Mouse (Mus musculus) thymus, postnatal 0 days (tissue): ENCODE measurements around the gene Ddi1. TPM values are rescaled to one million over a fixed set of nuclear protein-coding genes. Genes with fewer than 3 reads are reported as not detected.
"Not testable (repeated sequence)": the region's sequence is repeated elsewhere in the genome, so short reads cannot be mapped to it uniquely, and the experiment has no call there.

ENCODE experiments used
- DNase-seq: peaks from one replicate; pipeline ENCODE4 v3.0.0-alpha.2; 2015; ENCODE audit warnings: low spot score
- polyA plus RNA-seq: library from polyadenylated mRNA; unstranded; fragments of >200 nt; fragmentation: Nextera tagmentation; extraction: Ambion mirVana; gene quantifications from 2 replicates; pipeline ENCODE4 v1.2.1, GENCODE M21; 2015

Ddi1 gene
- polyA plus RNA-seq, result 0.03 TPM in 1 of 2 replicates, not detected in the other

DNA sequence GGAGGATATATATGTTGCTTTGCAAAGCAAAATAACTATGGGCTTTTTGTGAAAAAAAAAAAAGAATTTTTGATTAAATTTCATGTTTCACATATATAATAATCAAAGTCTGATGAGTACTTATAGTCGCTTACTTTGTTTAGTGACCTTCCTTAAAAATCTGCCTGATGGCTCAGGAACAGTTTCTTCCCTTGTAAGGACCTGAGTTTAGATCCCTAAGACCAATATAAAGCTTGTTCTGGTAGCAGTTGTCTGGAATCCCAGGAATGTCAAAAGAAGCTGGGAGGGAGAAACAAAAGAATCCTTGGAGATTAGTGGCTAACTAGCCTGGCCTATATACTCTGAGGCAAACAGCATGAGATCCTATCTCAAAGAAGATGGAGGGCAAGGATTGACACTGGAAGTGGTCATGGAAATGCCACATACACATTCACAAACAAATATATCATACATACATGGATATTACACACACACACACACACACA, at the start of gene Ddi1:
Ddi1 (minus strand) TSS at position 51 of the 485 bp plus-strand sequence.
- no peak for DNase-seq

DNA sequence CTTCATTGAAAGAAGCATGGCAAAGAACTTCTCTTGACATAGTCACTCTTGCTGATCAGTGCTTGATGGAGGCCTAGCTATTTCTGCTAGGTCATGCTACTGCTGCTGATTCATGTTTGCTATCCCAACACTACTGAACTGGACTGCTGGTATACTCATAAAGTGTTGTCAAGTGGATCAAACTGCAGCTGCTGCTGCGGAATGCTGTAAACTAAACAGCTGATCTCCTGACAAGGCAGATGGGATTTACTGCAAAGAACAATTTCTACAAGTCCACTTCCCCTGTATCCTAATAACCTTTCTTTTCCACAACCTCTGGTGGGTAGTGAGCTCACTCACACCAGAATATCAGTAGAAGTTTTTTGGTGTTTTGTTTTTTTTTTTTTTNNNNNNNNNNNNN, 47.5 kb upstream of the Ddi1 start:
- DNase-seq, result no peak

DNA sequence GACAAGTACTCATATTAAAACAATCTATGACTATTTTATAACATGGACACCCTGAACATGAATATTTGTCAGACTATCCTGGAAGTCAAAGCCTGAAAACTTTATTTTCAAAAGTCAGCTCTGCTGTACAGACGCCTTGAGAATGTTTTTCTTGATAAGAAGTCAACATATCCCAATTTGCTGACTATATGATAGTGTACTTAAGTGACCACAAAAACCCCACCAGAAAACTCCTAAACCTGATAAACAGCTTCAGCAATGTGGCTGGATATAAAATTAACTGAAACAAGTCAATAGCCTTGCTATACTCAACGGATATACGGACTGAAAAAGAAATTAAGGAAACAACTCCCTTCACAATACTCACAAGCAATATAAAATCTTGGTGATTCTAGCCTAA, 36.2 kb upstream of the Ddi1 start:
- no peak for DNase-seq

DNA sequence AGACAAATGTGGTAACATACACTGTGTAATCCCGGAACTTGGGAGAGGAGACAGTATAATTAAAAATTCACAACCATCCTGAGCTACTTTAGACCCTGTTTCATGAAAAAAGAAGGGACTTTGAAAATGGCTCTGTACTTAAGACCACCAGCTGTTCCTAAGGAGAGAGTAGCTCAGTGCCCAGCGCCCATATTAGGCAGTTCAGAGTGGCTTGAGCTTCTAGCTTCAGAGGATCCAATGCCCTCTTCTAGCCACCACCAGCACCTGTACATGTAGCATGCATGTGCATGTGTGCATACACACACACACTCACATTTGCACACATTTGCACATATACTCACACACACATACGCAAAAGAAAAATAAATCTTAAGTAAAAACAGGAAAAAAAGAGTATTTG, 34.9 kb upstream of the Ddi1 start:
- DNase-seq, result no peak

DNA sequence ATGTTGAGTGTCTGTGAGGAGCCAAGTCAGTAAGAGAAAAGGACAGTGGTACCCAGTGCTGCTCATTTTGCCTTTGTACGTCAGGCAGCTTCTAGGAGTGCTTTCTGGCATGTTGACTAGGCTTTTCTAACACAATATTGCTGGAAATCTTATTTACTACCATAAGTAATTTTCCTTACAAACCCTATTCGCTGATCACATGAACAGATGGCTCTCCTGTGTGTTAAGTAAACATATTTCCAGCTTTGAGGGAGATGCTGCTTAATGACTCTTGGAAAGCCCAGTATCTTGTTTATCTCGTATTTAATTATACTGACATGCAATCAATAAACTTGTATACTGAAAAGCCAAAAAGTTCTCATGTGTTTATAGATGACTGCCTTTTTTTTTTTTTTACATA, 32.4 kb upstream of the Ddi1 start:
- no peak for DNase-seq

DNA sequence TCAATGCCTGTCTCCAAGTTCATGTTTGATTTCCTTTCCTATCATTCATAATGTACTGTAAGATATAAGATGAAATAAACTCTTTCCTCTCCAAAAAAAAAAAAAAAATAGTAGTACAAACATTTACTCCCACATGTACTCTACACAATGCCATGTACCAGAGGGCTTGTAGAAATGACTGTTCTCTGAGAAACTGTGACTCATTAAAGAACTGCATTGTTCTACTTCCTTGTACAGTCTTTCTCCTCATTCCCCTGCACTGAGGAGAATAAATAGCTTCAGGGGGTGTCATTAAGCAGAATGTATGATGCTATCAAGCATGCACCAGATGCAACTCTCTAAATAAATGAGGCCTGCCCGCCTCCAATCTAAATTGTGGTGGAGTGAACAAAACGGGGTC, 28.9 kb upstream of the Ddi1 start:
- DNase-seq, result no peak

DNA sequence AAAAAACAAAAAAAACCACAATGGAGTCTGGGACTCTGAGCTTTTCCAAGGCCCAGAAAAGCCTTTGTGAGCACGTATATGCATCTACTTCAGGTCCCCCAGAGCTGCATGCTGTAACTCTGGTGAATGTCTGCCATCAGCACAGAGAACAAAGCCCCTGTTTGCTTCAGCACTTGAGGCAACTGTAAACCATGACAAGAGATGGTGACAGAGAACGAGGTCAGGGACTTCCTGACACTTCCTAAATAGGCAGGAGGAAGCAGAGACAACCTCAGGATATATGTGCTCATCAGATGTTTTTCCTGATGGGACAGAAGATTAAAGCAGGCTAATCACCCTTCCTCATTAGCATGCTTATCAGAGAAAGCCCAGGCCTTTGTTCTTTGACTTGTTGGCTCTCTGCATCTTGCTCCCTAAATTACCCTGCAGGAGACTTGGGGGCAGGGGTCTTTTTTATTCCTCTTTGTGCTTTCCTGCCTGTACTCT, 19.6 kb upstream of the Ddi1 start:
- no peak for DNase-seq

DNA sequence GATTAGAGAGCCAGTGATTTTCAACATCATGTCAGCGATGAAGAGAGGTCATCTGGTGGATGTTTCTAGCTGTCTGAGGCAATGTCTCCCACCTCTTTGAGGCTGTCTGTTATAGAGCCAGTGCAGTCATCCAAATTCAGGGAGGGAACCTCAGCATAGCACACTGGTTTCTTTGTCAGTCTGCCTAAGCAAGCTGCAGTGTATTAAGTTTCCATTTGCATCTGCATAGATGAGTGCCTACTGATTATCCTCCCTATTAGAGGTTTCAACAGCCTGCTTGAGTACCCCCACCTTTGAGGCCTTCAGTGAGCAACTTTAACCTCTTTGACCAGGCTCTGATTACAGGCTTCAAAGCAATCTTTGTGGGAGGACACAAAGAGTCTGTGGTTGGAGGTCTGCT, 17.1 kb upstream of the Ddi1 start:
- no peak for DNase-seq

DNA sequence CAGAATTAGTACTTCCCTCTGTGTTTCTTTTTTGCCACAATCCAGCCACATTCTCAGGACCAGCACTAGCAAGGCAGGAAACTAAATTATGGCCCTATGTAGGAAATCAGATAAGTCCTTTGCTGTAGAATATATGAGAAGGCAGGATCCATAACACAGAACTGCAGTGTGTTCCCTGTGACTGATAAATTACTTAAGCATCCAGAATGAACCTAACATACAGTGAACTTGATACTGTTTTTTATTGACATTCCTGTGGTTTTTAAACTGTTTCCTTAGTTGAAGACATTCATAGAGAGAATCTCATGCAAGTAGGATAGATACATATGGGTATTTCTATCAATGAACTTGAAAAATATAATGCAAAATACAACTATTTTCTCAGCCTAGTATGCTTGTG, 7.9 kb upstream of the Ddi1 start:
- DNase-seq, result no peak

DNA sequence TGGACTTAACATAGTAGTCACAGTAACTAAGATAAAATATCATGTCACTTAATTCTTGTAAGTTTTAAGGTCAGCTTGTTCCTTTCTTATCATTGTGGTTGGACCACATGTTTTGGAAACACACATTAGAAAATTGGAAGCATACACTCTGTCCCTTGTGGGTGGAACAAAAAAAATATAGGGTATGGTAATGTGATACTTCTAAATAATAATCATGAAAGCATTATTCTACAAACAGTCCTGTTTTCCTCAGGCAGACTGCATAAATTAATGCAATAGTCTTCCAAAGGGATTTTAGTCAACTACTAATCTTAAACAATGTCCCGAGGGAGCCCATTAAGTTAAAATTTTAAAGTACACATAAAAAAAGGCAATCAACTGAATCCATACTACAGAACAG, 6.7 kb upstream of the Ddi1 start:
- no peak for DNase-seq

DNA sequence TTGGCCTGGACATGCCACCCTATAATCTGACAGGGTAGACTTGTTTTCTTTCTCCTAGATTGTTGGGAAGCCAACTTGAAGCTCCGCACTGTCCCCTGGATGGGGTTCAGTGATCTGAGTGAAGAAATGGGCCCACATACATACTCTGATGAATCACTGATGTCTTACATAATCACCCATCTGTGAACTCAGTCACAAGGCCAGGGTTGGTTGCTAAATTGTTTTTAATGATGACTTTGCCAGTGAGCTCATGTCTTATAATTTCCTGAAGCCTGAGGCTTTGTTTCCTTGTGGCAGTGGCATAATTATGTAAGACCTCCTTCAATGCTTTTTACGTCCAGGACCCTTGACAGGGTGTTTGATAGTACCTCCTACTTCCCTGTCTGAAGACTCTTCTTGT, 4.8 kb downstream of the Ddi1 start:
- DNase-seq, result no peak

DNA sequence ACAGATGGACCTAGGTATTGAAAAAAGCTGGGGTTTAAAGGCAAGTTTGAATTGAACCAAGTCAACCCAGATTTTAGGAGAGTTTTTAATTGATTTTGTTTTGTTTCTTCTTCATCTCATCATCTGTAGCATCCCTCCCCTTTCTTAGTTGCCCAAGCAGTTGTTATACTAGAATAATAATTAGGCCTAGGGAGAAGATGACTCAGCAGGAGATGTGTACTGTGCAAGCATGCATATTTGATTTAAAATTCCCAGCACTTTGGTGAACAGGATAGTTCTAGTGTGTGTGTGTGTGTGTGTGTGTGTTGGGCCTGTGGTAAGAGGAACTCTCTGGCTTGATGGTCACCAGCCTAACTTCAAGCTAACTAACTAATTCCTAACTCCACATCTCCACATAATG, 12.6 kb downstream of the Ddi1 start:
- no peak for DNase-seq

DNA sequence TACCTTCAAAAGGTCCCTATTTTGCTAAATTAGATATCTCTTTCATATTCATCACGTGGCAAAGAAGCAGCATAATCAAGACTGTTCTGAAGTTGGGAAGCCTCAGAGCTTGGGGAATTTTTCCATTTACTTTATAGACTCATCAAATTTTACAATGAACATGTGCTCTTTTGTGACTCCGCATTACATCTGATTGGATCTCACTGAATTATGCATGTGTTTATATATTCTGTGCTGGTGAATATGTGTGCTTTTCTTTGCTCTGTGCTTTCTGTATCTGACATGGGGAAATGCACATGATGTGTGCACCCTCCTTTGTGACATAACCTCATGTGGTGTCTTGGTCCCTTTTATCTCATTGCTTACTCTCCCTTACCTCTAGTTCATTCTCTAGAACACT, 17.7 kb downstream of the Ddi1 start:
- no peak for DNase-seq

DNA sequence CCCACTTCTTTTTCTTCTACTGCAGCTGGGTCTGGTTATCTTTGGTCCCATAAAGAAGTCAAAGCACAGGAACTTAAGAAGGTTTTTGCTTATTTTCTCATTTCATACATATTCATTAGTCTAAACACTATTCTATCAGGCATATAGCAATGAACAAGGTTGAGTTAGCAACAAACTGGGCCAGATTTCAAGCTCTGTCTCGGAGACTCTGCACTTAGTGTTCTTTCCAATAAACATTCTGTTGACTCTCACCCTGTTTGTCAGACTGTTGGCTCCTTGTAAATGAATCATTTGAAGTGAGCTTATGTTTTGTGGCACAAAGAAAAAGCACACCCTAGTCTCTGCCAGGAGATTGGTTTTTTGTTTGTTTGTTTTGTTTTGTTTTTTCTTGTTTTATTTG, 19.3 kb downstream of the Ddi1 start:
- DNase-seq, result no peak

DNA sequence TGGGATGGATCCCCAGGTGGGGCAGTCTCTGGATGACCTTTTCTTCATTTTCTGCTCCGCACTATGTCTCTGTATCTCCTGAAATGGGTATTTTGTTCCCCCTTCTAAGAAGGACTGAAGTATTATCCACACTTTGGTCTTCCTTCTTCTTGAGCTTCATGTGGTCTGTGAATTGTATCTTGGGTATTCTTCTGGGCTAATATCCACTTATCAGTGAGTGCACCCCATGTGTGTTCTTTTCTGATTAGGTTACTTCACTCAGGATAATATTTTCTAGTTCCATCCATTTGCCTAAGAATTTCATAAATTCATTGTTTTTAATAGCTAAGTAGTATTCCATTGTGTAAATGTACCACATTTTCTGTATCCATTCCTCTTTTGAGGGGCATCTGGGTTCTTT, 33.7 kb downstream of the Ddi1 start:
- not testable (repeated sequence) for DNase-seq

DNA sequence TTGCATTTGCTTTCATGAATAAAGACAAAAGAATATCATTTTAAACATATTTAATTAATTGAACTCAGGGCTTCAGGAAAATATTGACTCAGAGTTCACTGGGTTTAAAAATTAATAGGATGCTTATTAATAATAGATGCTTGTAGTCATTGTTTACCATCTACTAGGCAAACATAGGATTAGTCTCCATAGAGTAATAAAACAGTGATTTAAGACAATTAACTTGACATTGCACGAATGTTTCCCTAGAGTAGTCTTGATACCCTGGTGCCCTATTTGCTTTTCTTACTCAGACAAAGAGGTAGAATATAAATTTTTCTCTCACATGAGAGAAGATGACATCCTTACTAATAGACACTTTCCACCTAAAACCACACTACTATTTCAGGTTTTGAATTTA, 52.1 kb downstream of the Ddi1 start:
- no peak for DNase-seq

DNA sequence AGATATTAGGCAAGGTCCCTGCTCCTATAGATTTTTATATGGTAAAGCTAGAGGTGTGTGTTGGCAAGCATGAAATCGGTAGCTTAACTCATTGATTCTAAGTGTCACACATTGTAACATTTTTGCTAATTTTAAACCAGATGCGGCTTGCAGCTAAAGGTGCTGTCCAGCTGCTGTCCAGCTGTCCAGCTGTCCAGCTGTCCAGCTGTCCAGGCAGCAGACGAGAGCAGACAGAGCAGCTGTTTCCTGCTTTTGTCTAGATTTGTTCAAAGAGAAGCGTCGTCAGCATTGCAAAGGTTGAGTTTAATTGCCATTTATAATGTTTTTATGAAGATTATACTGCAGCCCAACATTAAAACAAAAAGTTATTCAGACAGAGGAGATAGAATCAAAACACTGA, 56.8 kb downstream of the Ddi1 start:
- no peak for DNase-seq

Other genes with a start within 250 kb of the Ddi1 start
- 1.5 TPM in 2 replicates for gene Pdgfd, start 101.3 kb downstream of the Ddi1 start, polyA plus RNA-seq